Mouse (Mus musculus) MEL (cell line): ENCODE data around the gene Ncoa5. TPM values are rescaled to one million over a fixed set of nuclear protein-coding genes. Genes with fewer than 3 reads are reported as not detected.

Experiments used
- DNase-seq: peaks from one replicate; pipeline ENCODE4 v3.0.0; 2011; ENCODE audit warnings: low read depth, low spot score
- H3K27ac ChIP-seq: 2 replicates; pipeline ENCODE4 v1.5.1; 2012; ENCODE audit warnings: low read depth, mild to moderate bottlenecking, control low read depth, low read length, moderate library complexity; ENCODE audit not compliant: control insufficient read depth
- H3K27me3 ChIP-seq, 2 experiments: fragments of 150-350 bp in 1 of 2; sonication (generic) in 1 of 2; 2 replicates each; pipeline ENCODE4 v1.6.1; 2012; ENCODE audit warnings: low read length in 2 of 2, mild to moderate bottlenecking in 2 of 2, improper control_type of control experiment in 1 of 2, moderate library complexity in 1 of 2; ENCODE audit not compliant: insufficient read depth in 2 of 2, control insufficient read depth in 1 of 2
- H3K36me3 ChIP-seq, 2 experiments: 2 replicates each; pipeline ENCODE4 v1.6.1; 2012 to 2014; ENCODE audit warnings: low read length in 2 of 2, improper control_type of control experiment in 1 of 2, inconsistent platforms in 1 of 2, mild to moderate bottlenecking in 1 of 2; ENCODE audit not compliant: insufficient read depth in 2 of 2, control insufficient read depth in 1 of 2
- H3K4me1 ChIP-seq, 2 experiments: fragments of 150-350 bp in 1 of 2; sonication (generic) in 1 of 2; 2 replicates each; pipeline ENCODE4 v1.6.1; 2012; ENCODE audit warnings: low read length in 2 of 2, improper control_type of control experiment in 1 of 2, mild to moderate bottlenecking in 1 of 2; ENCODE audit not compliant: insufficient read depth in 2 of 2, control insufficient read depth in 1 of 2
- H3K4me3 ChIP-seq, 2 experiments: fragments of 150-350 bp in 1 of 2; sonication (generic) in 1 of 2; 2 replicates each; pipeline ENCODE4 v1.5.1; 2012; ENCODE audit warnings: low read depth in 2 of 2, low read length in 2 of 2, mild to moderate bottlenecking in 2 of 2, moderate library complexity in 2 of 2, control low read depth in 1 of 2, improper control_type of control experiment in 1 of 2; ENCODE audit not compliant: control insufficient read depth in 1 of 2, insufficient read depth in 1 of 2
- H3K79me2 ChIP-seq: 2 replicates; pipeline ENCODE4 v1.6.1; 2012; ENCODE audit warnings: mild to moderate bottlenecking, low read length, moderate library complexity; ENCODE audit not compliant: control insufficient read depth, poor library complexity, insufficient read depth
- H3K9ac ChIP-seq: 2 replicates; pipeline ENCODE4 v1.6.1; 2012; ENCODE audit warnings: low read depth, mild to moderate bottlenecking, control low read depth, low read length, moderate library complexity; ENCODE audit not compliant: control insufficient read depth, poor library complexity, severe bottlenecking
- H3K9me3 ChIP-seq: fragments of 150-350 bp; sonication (generic); replicated peaks from 2 replicates; pipeline ENCODE4 v1.6.1; 2012; ENCODE audit warnings: mild to moderate bottlenecking, low read length, improper control_type of control experiment, moderate library complexity; ENCODE audit not compliant: insufficient read depth
- CHD2 ChIP-seq: IDR thresholded peaks from 2 replicates; pipeline ENCODE4 v1.6.1; 2011; ENCODE audit warnings: low read length, improper control_type of control experiment
- CTCF ChIP-seq, 3 experiments: IDR thresholded peaks in 2 of 3; conservative IDR thresholded peaks in 1 of 3; 2 replicates each; pipeline ENCODE4 v1.5.1; 2011 to 2012; ENCODE audit warnings: low read length in 3 of 3, low read depth in 2 of 3, mild to moderate bottlenecking in 2 of 3, improper control_type of control experiment in 1 of 3, inconsistent platforms in 1 of 3, mixed read lengths in 1 of 3, moderate library complexity in 1 of 3; ENCODE audit not compliant: control insufficient read depth in 1 of 3, insufficient read depth in 1 of 3, poor library complexity in 1 of 3, severe bottlenecking in 1 of 3
- E2F4 ChIP-seq: IDR thresholded peaks from 2 replicates; pipeline ENCODE4 v1.6.1; 2011; ENCODE audit warnings: low read depth, low read length, improper control_type of control experiment, borderline replicate concordance
- GATA1 ChIP-seq: IDR thresholded peaks from 2 replicates; pipeline ENCODE4 v1.6.1; 2011; ENCODE audit warnings: low read depth, low read length, improper control_type of control experiment
- MAZ ChIP-seq: IDR thresholded peaks from 2 replicates; pipeline ENCODE4 v1.6.1; 2012; ENCODE audit warnings: low read depth, mild to moderate bottlenecking, inconsistent platforms, low read length, improper control_type of control experiment
- MXI1 ChIP-seq: IDR thresholded peaks from 2 replicates; pipeline ENCODE4 v1.6.1; 2011; ENCODE audit warnings: mild to moderate bottlenecking, low read depth, low read length, improper control_type of control experiment
- MYB ChIP-seq: IDR thresholded peaks from 2 replicates; pipeline ENCODE4 v1.6.1; 2011; ENCODE audit warnings: mild to moderate bottlenecking, low read depth, low read length, improper control_type of control experiment
- NELFE ChIP-seq: IDR thresholded peaks from 2 replicates; pipeline ENCODE4 v1.6.1; 2011; ENCODE audit warnings: low read depth, low read length, improper control_type of control experiment
- TCF12 ChIP-seq: IDR thresholded peaks from 2 replicates; pipeline ENCODE4 v1.6.1; 2014; ENCODE audit warnings: low read depth, mild to moderate bottlenecking, inconsistent platforms, low read length, improper control_type of control experiment, moderate library complexity
- UBTF ChIP-seq: IDR thresholded peaks from 2 replicates; pipeline ENCODE4 v1.6.1; 2012; ENCODE audit warnings: low read depth, mild to moderate bottlenecking, inconsistent platforms, low read length, improper control_type of control experiment, moderate library complexity, borderline replicate concordance; ENCODE audit not compliant: insufficient read depth
- USF1 ChIP-seq: IDR thresholded peaks from 2 replicates; pipeline ENCODE4 v1.6.1; 2014; ENCODE audit warnings: low read depth, mild to moderate bottlenecking, inconsistent platforms, low read length, improper control_type of control experiment, moderate library complexity
- USF2 ChIP-seq, 2 experiments: IDR thresholded peaks; 2 replicates each; pipeline ENCODE4 v1.6.1; 2011 to 2012; ENCODE audit warnings: improper control_type of control experiment in 2 of 2, low read length in 2 of 2, borderline replicate concordance in 1 of 2, inconsistent platforms in 1 of 2, low read depth in 1 of 2, mild to moderate bottlenecking in 1 of 2; ENCODE audit not compliant: insufficient read depth in 1 of 2
- ZMIZ1 ChIP-seq: IDR thresholded peaks from 2 replicates; pipeline ENCODE4 v1.6.1; 2012; ENCODE audit warnings: low read depth, mild to moderate bottlenecking, inconsistent platforms, low read length, improper control_type of control experiment, moderate library complexity
- polyA plus RNA-seq, 2 experiments: library from polyadenylated mRNA; stranded (reverse) in 1 of 2; unstranded in 1 of 2; fragments of >175 nt in 1 of 2; fragments of >200 nt in 1 of 2; gene quantifications; 2 replicates each; pipeline versions ENCODE4 v1.2.1 to v1.2.4; 2012; ENCODE audit warnings: low replicate concordance in 2 of 2, low read depth in 1 of 2; ENCODE audit not compliant: insufficient read length in 2 of 2, insufficient read depth in 1 of 2, missing spikeins in 1 of 2
- total RNA-seq: library from RNA; depleted of rRNA; stranded (reverse); fragments of 300-350 nt; gene quantifications from 2 replicates; pipeline ENCODE4 v1.2.3, GENCODE M21; 2012

The Ncoa5 gene
- total and polyA plus RNA-seq, 3 experiments = 35.8 to 76.6 (median 61.0) TPM

GRCm38 (mm10) chr2:164957548-164958315, 76.9 kb downstream of the Ncoa5 start:
- H3K79me2 ChIP-seq = no peaks in the 10 kb centered on the region; the same call in 1 of the 2 replicates
- TF ChIP-seq CTCF (IDR thresholded peaks at IDR 0.05 in 2 of 3, conservative IDR thresholded peaks at IDR 0.05 in 1 of 3; ENCODE audit: control insufficient read depth in 1 of 3, insufficient read depth in 1 of 3, low read depth in 2 of 3, low read length in 3 of 3, poor library complexity in 1 of 3, severe bottlenecking in 1 of 3) (peak; percentile 22 to 36 (median 24); a peak in 3 of 6 replicates), USF2 (IDR thresholded peaks at IDR 0.05; ENCODE audit: borderline replicate concordance in 1 of 2, insufficient read depth in 1 of 2, low read depth in 1 of 2, low read length in 2 of 2) (no peak)
- no peaks in the 10 kb centered on the region for H3K9me3 ChIP-seq
- H3K27me3 ChIP-seq = no peaks in the 10 kb centered on the region
- H3K4me1 ChIP-seq = peaks cover 0 to 11% of the 10 kb centered on the region in 2 experiments; a peak in 2 of 4 replicates
- peaks cover 0 to 3% of the 10 kb centered on the region in 2 experiments; a peak in 1 of 4 replicates for H3K36me3 ChIP-seq
- DNase-seq = no peak
- H3K27ac ChIP-seq = no peak overlapping the region
- no peak overlapping the region for H3K4me3 ChIP-seq
- no peak overlapping the region for H3K9ac ChIP-seq

GRCm38 (mm10) chr2:164956195-164956594, 78.5 kb downstream of the Ncoa5 start:
- Histone ChIP-seq H3K27ac (no peak overlapping the region), H3K9ac (no peak overlapping the region), H3K4me1 (peaks cover 0 to 8% of the 10 kb centered on the region in 2 experiments; a peak in 2 of 4 replicates), H3K4me3 (no peak overlapping the region), H3K36me3 (peaks cover 0 to 3% of the 10 kb centered on the region in 2 experiments; a peak in 1 of 4 replicates), H3K9me3 (no peaks in the 10 kb centered on the region), H3K79me2 (no peaks in the 10 kb centered on the region; the same call in 1 of the 2 replicates), H3K27me3 (no peaks in the 10 kb centered on the region)
- TF ChIP-seq E2F4 = no peak
- DNase-seq = no peak

GRCm38 (mm10) chr2:164955725-164956124, 78.9 kb downstream of the Ncoa5 start:
- no peaks in the 10 kb centered on the region for H3K27me3 ChIP-seq
- no peaks in the 10 kb centered on the region for H3K9me3 ChIP-seq
- no peak for DNase-seq
- H3K4me1 ChIP-seq = peaks cover 0 to 7% of the 10 kb centered on the region in 2 experiments; a peak in 1 of 4 replicates
- H3K36me3 ChIP-seq = peaks cover 0 to 3% of the 10 kb centered on the region in 2 experiments; a peak in 1 of 4 replicates
- no peak overlapping the region for H3K9ac ChIP-seq
- H3K79me2 ChIP-seq = no peaks in the 10 kb centered on the region; the same call in 1 of the 2 replicates
- no peak overlapping the region for H3K27ac ChIP-seq
- no peak for TF ChIP-seq USF1
- TF ChIP-seq UBTF = no peak
- TF ChIP-seq MAZ = no peak
- no peak; a peak in 1 of 6 replicates for TF ChIP-seq CTCF (IDR thresholded peaks at IDR 0.05 in 2 of 3, conservative IDR thresholded peaks at IDR 0.05 in 1 of 3; ENCODE audit: control insufficient read depth in 1 of 3, insufficient read depth in 1 of 3, low read depth in 2 of 3, low read length in 3 of 3, poor library complexity in 1 of 3, severe bottlenecking in 1 of 3)
- TF ChIP-seq MYB = no peak
- no peak for TF ChIP-seq NELFE
- no peak for TF ChIP-seq GATA1
- TF ChIP-seq TCF12 = no peak
- TF ChIP-seq USF2 (IDR thresholded peaks at IDR 0.05; ENCODE audit: borderline replicate concordance in 1 of 2, insufficient read depth in 1 of 2, low read depth in 1 of 2, low read length in 2 of 2) = no peak
- no peak for TF ChIP-seq MXI1
- no peak for TF ChIP-seq ZMIZ1
- no peak for TF ChIP-seq CHD2
- H3K4me3 ChIP-seq = no peak overlapping the region
